Mouse (Mus musculus): Measurements from ENCODE around the gene Abhd10. TPM values are rescaled to one million over a fixed set of nuclear protein-coding genes. Genes with fewer than 3 reads are reported as not detected.

Abhd10 gene
- polyA plus RNA-seq, 1 experiment from 2014 or later = 39.5 TPM

DNA sequence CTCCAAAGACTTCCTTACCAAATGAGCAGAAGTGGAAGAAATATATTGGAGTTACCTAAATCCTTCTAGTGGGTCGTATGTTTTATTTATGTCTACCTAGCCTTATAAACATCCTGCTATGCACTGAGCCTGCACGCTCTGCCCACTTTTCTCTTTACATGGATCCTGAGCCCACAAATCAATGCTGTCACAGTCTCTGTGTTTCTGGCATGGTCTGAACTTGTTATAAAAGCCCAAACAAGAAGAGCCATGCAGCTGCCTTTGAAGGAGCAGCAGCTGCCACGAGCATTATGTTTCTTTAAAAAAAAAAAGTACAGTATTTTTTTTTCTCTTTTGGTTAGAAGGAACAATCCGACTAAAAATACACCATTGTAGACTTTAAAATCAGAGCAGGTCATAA, 24.7 kb upstream of the Abhd10 start:
- ATAC-seq = no peak
- H3K36me3 ChIP-seq (ENCODE audit: control insufficient read depth, insufficient read depth, low read length) = no peaks in the 10 kb centered on the region

DNA sequence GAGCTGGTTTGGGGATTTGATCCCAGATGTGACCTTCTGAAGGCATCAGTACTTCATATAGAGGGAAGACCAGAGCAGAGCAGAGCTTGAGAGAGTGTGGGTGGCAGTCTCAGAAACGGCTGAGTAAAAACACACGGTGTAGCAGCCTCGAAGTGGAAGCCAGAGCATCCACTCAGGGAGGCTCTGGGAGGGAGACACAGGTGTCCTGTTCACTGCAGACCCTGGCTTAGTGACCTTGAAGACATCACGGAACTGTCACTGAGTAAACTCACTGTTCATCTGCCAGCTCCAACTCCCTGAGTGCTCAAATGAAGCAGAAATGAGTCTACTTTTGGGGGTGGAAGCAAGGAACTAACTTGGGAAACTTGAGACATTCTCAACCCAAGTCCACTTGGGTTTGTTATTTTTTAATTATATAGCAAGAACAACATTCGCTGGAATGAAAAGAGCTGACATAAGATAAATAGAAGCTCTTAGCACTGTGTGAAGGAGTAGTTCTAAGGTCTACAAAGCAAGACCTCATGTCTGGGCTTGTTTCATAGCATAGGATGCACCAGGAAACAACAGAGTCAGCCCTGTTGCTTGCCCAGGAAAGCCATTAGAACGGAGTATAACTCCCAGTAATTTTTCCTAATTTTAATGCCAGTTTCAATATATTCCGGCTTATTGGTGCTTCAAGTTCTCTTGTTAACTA, 23.2 kb upstream of the Abhd10 start:
- Histone ChIP-seq H3K4me3 (ENCODE audit: low read length) (no peak overlapping the region), H3K9me3 (ENCODE audit: control insufficient read depth, low read length) (no peaks in the 10 kb centered on the region)
- WGBS = 86% methylated on average over 7 of the region's 7 CpGs

More for the DNA sequence above, 24.7 kb upstream of the Abhd10 start:
- WGBS = 45% methylated on average over 4 of the region's 4 CpGs
- H3K4me1 ChIP-seq (ENCODE audit: control insufficient read depth, insufficient read depth, low read depth, low read length) = no peaks in the 10 kb centered on the region; the same call in 1 of the 2 replicates
- no peak overlapping the region for H3K27ac ChIP-seq (ENCODE audit: low read depth, low read length)
- H3K27me3 ChIP-seq (replicated peaks; ENCODE audit: control insufficient read depth, insufficient read depth, low read length) = no peaks in the 10 kb centered on the region
- H3K9me3 ChIP-seq (ENCODE audit: control insufficient read depth, low read length) = no peaks in the 10 kb centered on the region
- H3K4me2 ChIP-seq (ENCODE audit: low read length) = no peak overlapping the region
- H3K9ac ChIP-seq (ENCODE audit: low read depth, low read length) = no peak overlapping the region
- H3K4me3 ChIP-seq (ENCODE audit: low read length) = no peak overlapping the region

DNA sequence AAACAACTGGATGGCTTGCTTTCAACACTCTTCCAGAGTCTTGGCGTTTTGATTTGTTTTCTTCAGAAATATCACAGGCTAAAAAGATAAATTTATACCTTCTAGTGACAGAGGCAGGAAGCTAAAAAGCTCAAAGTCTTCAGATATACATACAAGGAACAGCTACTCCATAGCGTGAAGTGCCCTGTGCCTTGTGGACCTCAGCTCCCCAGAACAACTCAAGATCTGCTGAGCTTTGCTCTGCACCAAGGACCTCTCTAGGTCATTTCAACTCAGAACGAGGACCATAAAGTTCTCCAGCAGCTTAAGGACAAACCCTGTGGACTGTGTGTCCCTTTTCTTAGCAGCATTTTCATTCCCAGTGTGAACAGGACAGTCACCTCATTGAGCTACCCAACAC, 22.3 kb upstream of the Abhd10 start:
- H3K9ac ChIP-seq (ENCODE audit: low read depth, low read length) = no peak overlapping the region
- no peak for ATAC-seq
- 94% methylated on average over 3 of the region's 3 CpGs for WGBS
- no peaks in the 10 kb centered on the region for H3K36me3 ChIP-seq (ENCODE audit: control insufficient read depth, insufficient read depth, low read length)
- H3K4me1 ChIP-seq (ENCODE audit: control insufficient read depth, insufficient read depth, low read depth, low read length) = no peaks in the 10 kb centered on the region; the same call in 1 of the 2 replicates
- no peaks in the 10 kb centered on the region for H3K9me3 ChIP-seq (ENCODE audit: control insufficient read depth, low read length)
- no peak overlapping the region for H3K27ac ChIP-seq (ENCODE audit: low read depth, low read length)
- no peak overlapping the region for H3K4me3 ChIP-seq (ENCODE audit: low read length)
- no peaks in the 10 kb centered on the region for H3K27me3 ChIP-seq (replicated peaks; ENCODE audit: control insufficient read depth, insufficient read depth, low read length)
- H3K4me2 ChIP-seq (ENCODE audit: low read length) = no peak overlapping the region

More for the DNA sequence above, 23.2 kb upstream of the Abhd10 start:
- Histone ChIP-seq H3K27me3 (replicated peaks; ENCODE audit: control insufficient read depth, insufficient read depth, low read length) (no peaks in the 10 kb centered on the region), H3K4me2 (ENCODE audit: low read length) (no peak overlapping the region), H3K9ac (ENCODE audit: low read depth, low read length) (no peak overlapping the region), H3K27ac (ENCODE audit: low read depth, low read length) (no peak overlapping the region), H3K4me1 (ENCODE audit: control insufficient read depth, insufficient read depth, low read depth, low read length) (no peaks in the 10 kb centered on the region; the same call in 1 of the 2 replicates), H3K36me3 (ENCODE audit: control insufficient read depth, insufficient read depth, low read length) (no peaks in the 10 kb centered on the region)
- no peak for ATAC-seq

DNA sequence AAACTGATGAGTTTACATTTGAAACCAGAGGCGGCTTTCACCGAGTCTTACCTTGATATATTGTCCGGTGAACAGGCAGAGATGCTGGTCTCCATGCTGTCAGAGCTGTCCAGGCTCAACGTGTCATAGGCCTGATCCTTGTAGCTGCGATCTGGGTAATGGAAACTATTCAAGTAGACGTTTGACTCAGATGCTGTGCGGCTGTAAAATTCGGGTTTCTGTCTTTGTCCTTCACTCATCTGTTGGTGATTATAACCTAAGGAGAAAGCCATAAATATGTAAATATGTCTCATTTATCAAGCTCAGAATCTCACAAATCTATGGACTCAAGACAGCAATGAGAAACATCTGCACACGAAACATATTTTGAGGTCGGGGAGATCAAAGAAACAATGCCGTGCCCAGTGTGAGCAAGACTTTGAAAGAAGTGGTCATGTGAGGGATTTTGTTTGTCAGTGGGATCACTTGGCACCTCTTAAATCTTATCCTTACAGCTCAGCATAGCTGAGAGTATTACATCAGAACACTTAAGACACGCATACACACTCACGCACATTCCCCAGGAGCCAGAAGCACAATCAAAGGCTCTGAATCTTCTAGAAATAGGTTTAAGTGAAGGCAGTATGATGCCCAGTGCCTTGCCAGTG, 20.2 kb upstream of the Abhd10 start:
- no peak overlapping the region for H3K4me2 ChIP-seq (ENCODE audit: low read length)
- no peaks in the 10 kb centered on the region for H3K36me3 ChIP-seq (ENCODE audit: control insufficient read depth, insufficient read depth, low read length)
- no peaks in the 10 kb centered on the region for H3K27me3 ChIP-seq (replicated peaks; ENCODE audit: control insufficient read depth, insufficient read depth, low read length)
- ATAC-seq = no peak
- H3K4me1 ChIP-seq (ENCODE audit: control insufficient read depth, insufficient read depth, low read depth, low read length) = no peaks in the 10 kb centered on the region
- no peak overlapping the region for H3K4me3 ChIP-seq (ENCODE audit: low read length)
- H3K9me3 ChIP-seq (ENCODE audit: control insufficient read depth, low read length) = no peaks in the 10 kb centered on the region
- no peak overlapping the region for H3K27ac ChIP-seq (ENCODE audit: low read depth, low read length)
- no peak overlapping the region for H3K9ac ChIP-seq (ENCODE audit: low read depth, low read length)
- WGBS = 81% methylated on average over 13 of the region's 13 CpGs

DNA sequence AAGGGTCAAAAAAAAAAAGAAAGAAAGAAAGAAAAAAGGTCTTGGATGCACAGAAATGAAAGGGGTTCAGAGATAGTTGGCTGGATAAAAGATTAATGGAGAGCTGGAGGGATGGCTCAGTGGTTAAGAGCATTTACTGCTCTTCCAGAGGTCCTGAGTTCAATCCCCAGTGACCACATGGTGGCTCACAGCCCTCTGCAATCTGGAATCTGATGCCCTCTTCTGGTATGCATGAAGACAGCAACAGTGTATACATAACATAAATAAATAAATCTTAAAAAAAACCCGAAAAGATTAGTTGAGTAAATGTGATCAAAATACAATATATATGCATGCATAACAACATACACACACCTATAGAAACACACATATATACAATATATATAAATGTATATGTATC, 18.7 kb upstream of the Abhd10 start:
- Histone ChIP-seq H3K36me3 (ENCODE audit: control insufficient read depth, insufficient read depth, low read length) (no peaks in the 10 kb centered on the region), H3K27me3 (replicated peaks; ENCODE audit: control insufficient read depth, insufficient read depth, low read length) (no peaks in the 10 kb centered on the region), H3K27ac (ENCODE audit: low read depth, low read length) (no peak overlapping the region), H3K9ac (ENCODE audit: low read depth, low read length) (no peak overlapping the region), H3K4me3 (ENCODE audit: low read length) (no peak overlapping the region), H3K4me1 (ENCODE audit: control insufficient read depth, insufficient read depth, low read depth, low read length) (no peaks in the 10 kb centered on the region), H3K9me3 (ENCODE audit: control insufficient read depth, low read length) (no peaks in the 10 kb centered on the region), H3K4me2 (ENCODE audit: low read length) (no peak overlapping the region)
- ATAC-seq = no peak
- WGBS = 77% methylated on average over 1 of the region's 1 CpGs

DNA sequence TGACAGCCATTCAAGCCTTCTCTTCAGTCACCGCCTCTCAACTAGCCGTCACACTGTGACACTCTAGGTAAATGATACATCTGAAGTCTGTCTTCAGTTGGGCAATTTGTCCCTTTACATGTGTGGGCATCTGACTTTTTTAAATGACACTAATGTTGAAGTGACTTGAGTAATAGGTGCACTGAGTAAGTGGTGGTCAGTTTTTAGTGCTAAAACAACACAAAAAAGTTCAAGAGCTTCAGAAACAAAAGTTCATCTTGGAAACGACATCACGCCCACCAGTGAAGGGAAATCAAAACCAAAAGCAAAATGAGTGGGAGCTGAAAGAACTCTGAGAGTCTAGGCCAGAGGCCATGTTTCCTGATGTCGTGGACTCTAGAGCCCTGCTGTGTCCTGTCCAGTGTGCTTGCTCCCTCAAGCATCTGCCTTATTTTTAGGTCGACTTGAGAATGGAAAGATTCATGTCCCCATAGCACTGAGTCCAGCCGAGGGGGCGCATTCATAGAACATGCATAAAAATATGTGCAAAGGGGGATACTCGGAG, 16.0 kb upstream of the Abhd10 start:
- Histone ChIP-seq H3K27ac (ENCODE audit: low read depth, low read length) (no peak overlapping the region), H3K4me3 (ENCODE audit: low read length) (no peak overlapping the region), H3K9me3 (ENCODE audit: control insufficient read depth, low read length) (no peaks in the 10 kb centered on the region), H3K4me2 (ENCODE audit: low read length) (no peak overlapping the region), H3K4me1 (ENCODE audit: control insufficient read depth, insufficient read depth, low read depth, low read length) (no peaks in the 10 kb centered on the region), H3K36me3 (ENCODE audit: control insufficient read depth, insufficient read depth, low read length) (no peaks in the 10 kb centered on the region), H3K9ac (ENCODE audit: low read depth, low read length) (no peak overlapping the region), H3K27me3 (replicated peaks; ENCODE audit: control insufficient read depth, insufficient read depth, low read length) (no peaks in the 10 kb centered on the region)
- no peak for ATAC-seq
- WGBS = 86% methylated on average over 9 of the region's 9 CpGs

DNA sequence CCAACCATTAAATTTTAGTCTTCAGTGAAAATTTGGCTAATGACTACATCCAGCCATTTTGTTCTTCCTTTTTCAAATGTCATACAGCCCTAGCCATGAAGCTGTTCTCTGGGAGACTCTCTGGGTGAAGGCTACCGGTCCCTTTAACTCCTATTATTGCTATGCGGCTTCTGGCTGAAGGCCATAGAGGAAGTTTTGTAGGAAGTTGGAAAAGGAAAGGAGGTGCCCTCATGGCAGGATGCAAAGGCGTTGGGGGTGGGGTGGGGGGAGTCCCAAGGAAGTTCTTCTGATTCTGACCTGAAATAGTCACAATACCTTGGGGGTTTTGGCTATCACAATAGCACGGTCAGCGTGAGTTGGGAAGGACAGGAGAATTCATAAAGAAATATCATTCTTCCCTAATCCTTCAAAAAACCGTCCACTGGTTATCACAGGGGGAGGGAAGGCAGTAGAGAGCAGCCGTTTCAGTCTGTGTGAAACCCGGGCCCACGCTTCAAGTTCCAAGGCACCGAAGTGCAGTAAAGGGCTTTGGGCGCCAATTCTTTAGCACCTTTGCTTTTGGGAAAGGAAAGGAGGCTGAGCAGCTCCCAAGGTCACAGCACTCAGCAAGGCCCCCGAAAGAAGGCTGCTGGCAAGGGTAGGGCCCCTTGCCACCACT, 14.8 kb upstream of the Abhd10 start:
- Histone ChIP-seq H3K27me3 (replicated peaks; ENCODE audit: control insufficient read depth, insufficient read depth, low read length) (no peaks in the 10 kb centered on the region), H3K9ac (ENCODE audit: low read depth, low read length) (no peak overlapping the region), H3K27ac (ENCODE audit: low read depth, low read length) (no peak overlapping the region), H3K4me3 (ENCODE audit: low read length) (no peak overlapping the region), H3K9me3 (ENCODE audit: control insufficient read depth, low read length) (no peaks in the 10 kb centered on the region), H3K36me3 (ENCODE audit: control insufficient read depth, insufficient read depth, low read length) (no peaks in the 10 kb centered on the region), H3K4me2 (ENCODE audit: low read length) (no peak overlapping the region), H3K4me1 (ENCODE audit: control insufficient read depth, insufficient read depth, low read depth, low read length) (no peaks in the 10 kb centered on the region)
- peak; percentile 34; the same call in 1 of the 2 replicates for ATAC-seq
- 85% methylated on average over 12 of the region's 12 CpGs for WGBS

DNA sequence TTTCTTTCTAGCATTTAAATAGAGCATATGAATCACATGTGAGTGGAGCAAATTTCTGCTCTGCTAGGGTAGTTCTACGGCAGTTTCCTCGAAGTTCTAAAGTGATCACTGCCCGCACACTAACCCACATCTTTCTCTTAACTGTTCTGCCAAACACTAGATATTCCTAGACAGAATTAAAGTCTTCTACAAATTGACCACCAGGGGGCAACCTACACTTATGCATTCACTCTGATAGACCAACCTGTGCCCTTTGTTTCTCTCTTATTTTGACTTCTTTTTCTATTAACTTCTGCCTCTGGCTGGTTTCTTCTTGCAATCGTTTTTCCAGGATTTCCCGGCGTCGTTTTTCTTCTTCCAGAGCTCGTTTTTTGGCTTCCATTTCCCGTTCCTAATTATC, 14.1 kb upstream of the Abhd10 start:
- H3K4me3 ChIP-seq (ENCODE audit: low read length) = no peak overlapping the region
- WGBS = 43% methylated on average over 9 of the region's 9 CpGs
- H3K4me2 ChIP-seq (ENCODE audit: low read length) = no peak overlapping the region
- H3K9me3 ChIP-seq (ENCODE audit: control insufficient read depth, low read length) = no peaks in the 10 kb centered on the region
- no peak overlapping the region for H3K9ac ChIP-seq (ENCODE audit: low read depth, low read length)
- no peaks in the 10 kb centered on the region for H3K27me3 ChIP-seq (replicated peaks; ENCODE audit: control insufficient read depth, insufficient read depth, low read length)
- H3K36me3 ChIP-seq (ENCODE audit: control insufficient read depth, insufficient read depth, low read length) = no peaks in the 10 kb centered on the region
- H3K27ac ChIP-seq (ENCODE audit: low read depth, low read length) = no peak overlapping the region
- peak; percentile 85 for ATAC-seq
- H3K4me1 ChIP-seq (ENCODE audit: control insufficient read depth, insufficient read depth, low read depth, low read length) = no peaks in the 10 kb centered on the region

DNA sequence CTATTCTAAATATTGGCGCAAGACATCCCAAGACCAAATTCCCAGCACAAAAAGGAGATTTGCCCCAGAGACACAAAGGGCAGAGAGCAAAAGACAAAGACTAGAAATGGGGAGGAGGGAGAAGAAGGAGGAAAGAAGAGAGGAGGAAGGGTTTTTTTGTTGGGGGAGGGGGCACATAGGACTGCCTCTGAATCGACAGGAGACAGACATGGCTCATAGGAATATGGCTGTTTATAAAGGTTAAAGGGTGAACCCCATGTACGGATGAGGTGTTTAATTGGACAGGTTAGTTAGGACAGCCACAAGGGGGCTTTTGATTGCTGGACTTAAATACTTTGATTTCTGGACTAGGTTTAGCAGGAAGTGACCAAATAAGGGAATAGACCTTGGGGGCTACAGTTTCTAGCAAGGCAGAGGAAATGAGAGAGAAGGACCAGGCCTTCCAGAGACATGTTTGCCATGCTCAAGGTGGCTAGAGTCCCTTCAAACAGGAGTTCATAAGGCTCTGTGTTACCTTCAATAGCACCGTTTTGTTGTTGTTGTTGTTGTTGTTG, 913 bp upstream of the Abhd10 start:
- H3K36me3 ChIP-seq (ENCODE audit: control insufficient read depth, insufficient read depth, low read length) = no peaks in the 10 kb centered on the region
- peak overlapping the region; percentile 91 for H3K27ac ChIP-seq (ENCODE audit: low read depth, low read length)
- peak overlapping the region; percentile 58 for H3K4me2 ChIP-seq (ENCODE audit: low read length)
- H3K9ac ChIP-seq (ENCODE audit: low read depth, low read length) = no peak overlapping the region
- no peak for ATAC-seq
- peaks cover 14% of the 10 kb centered on the region for H3K4me1 ChIP-seq (ENCODE audit: control insufficient read depth, insufficient read depth, low read depth, low read length)
- H3K4me3 ChIP-seq (ENCODE audit: low read length) = peak overlapping the region; percentile 71
- 67% methylated on average over 4 of the region's 4 CpGs for WGBS
- no peaks in the 10 kb centered on the region for H3K27me3 ChIP-seq (replicated peaks; ENCODE audit: control insufficient read depth, insufficient read depth, low read length)
- H3K9me3 ChIP-seq (ENCODE audit: control insufficient read depth, low read length) = no peaks in the 10 kb centered on the region

Measured in hindbrain, embryonic 16.5 days (tissue).